Mouse (Mus musculus): Measurements from ENCODE around the gene Cdk11b.

GRCm38 (mm10) chr4:155591012-155591719, 33.5 kb upstream of the Cdk11b start:
- TF ChIP-seq CTCF (IDR thresholded peaks at IDR 0.05; ENCODE audit: borderline replicate concordance, extremely low read depth, insufficient read depth, insufficient read length) (no peak), POLR2A (IDR thresholded peaks at IDR 0.05; ENCODE audit: borderline replicate concordance, extremely low read depth, insufficient read depth, insufficient read length, poor library complexity, severe bottlenecking) (no peak)
